Mouse (Mus musculus) kidney, adult 11 months (tissue): ENCODE data around the gene Pdha2.

Source experiments
- DNase-seq: peaks from one replicate; pipeline ENCODE4 v3.0.0; 2022

The Pdha2 gene

DNA sequence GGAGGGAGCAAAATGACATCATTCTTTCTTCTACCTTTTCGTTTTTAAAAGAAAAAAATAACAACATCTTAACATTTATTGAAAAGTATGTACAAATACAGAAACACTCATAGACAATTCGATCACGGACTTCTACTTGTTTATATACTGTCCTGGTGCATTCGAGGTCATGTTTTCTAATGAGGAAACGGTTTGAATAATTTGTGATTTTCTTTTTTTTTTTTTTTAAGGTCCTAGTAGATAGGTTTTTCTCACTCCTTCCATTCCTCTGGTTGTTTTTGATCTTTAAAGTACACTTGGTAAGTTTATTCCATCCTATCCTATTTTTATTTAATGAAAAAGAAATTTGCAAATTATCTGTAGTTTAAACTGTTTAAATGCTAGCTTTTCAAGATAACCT lies at the start of gene Pdha2:
Pdha2 (minus strand) TSS at position 101 of the 400 bp plus-strand sequence.
- no peak for DNase-seq

DNA sequence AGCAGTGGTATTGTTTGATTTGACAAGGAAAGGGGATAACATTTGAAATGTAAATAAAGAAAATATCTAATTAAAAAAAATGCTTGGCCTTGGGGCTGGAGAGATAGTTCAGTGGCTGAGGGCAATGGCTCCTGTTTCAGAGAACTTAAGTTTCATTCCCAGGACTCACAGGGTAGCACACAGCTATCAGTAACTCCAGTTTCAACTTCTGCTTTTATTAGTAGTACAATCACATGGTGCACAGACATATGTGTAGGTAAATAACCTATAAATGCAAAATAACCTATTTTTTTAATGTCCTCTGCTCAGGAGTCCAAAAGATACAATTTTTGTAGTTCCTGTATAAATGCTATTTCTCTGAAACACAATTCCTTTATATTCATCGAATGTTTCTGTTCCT lies 48.4 kb upstream of the Pdha2 start:
- DNase-seq: no peak

DNA sequence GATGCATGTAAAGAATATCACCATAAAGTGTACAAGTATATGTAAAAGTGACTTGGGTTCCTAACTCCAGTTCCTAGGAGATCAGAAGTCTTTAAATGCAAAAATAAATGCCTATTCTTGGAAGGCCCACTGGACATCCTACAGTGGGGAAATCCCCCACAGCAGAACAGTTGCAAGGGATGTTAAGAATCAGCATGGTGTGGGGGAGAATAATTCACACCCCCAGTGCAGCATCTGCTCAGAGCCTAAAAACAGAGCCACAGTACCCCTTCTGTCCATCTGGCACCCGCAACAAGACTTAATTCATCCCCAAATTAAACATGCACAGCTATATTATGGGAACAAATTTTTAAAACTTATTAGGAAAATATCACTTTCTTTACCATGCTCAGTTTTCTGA lies 39.3 kb upstream of the Pdha2 start:
- DNase-seq: no peak

DNA sequence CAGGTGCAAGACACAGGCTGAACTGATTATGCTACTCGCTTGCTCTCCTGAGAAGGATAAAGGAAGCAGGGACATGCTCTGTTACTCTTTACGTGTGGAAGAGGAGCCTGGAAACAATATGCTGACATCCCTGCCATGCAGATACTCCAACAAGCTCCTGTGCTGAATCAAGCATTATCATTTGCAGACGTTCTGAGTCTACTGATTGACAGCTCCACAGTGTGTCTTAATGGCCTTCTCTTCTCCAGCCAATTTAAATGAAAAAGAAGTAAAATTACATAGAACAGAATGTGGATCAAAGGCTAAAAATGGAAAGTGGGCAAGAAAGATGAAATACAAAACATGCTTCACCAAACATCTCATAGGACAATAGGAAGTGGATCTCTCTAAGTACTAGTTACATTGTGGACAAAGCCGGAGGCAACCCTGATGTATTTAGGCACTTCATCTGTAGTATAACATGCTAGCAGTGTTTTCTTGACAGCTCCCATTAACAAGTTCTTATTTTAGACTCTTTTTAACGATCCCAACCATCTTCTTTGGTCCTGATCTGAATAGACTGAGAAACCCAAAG lies 32.7 kb upstream of the Pdha2 start:
- DNase-seq: no peak

DNA sequence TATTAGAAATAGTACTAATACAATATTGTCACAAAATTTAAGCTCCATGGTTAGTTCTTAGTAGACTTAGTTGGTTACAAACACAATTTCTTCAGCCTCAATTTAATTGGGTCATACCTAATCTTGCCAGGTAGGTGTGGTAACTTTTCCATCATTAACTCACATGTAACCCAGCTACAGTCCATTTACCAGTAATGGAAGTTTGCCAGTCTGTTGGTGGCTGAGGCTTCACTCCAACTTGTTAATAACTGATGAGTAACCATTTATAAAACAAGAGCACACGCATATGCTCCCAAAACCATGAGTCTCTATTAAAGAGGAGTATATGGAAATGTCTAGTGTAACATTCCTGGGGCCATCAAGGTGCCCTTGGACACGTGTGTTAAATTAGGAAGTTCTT lies 25.9 kb upstream of the Pdha2 start:
- peak; percentile 1 for DNase-seq

DNA sequence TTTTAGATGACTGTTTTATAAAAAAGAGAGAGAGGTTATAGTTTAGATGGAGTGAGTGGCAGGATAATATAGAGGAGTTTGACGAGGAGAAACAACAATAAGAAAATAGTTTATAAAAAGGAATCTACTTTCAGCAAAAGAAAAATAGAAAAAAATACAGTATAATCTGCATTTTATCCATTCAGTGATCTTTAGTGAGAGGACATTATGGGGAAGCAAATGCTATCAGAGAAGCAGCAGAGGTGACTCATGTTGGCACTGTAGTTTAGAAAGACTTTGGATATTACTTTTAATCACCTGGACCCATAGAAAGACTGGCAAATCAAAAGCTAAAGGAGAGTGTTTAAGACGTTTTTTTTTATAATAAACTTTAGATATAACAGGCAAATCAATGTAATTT lies 17.0 kb upstream of the Pdha2 start:
- no peak for DNase-seq

DNA sequence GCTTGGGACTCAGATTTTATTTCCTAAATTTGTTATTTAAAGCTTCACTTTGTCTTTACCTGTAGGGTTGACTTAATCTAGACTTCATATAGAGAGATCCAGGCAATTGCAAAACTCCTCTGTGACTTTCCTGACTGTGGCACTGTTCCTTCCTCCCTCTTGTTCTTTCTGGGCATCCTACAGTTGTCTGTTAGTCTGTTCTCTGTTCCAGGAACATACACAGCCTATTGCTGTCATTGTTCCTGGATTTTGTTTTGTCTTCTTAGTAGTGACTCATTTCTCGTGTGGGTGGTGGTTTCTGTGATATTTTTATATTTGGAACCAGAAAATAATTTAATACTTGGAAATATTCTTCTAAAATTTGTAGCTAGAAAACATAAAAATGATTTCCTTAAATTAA lies 10.2 kb upstream of the Pdha2 start:
- DNase-seq: no peak

DNA sequence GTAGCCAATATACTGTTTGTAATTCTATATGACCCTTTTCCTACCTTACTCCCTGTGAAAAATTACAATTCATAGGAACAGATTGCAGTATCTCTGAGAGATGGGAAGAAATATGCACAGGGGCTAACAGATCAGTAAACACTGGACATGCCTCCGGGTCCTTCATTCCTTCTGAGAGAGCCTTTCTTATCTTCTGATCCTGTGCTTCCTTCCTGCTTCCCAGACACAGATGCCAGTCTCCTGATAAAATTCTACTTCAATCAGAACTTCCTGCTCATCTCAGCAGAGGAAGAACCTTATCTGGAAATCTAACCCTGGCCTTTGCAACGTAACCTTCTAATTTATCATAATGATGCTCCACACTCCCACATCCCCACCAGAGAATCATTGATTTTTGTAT lies 6.4 kb upstream of the Pdha2 start:
- no peak for DNase-seq

DNA sequence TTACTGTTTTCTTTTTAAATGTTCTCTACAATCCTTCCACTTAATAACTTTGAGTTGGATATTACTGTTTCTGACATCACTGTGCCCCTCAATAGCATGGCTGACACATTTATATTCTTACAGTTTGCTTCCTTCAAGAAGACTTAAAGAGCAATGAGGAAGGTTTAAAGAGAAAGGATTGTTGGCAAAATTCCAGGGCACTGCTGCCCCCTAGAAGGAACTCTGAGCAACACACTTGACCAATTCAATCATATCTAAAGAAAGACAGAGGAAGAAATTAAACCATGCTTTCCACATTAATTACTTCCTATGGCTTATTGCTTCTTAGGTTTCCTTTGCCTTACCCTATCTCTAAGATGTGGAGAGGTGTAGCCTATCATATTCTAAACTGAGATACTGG lies 4.8 kb upstream of the Pdha2 start:
- DNase-seq: no peak

DNA sequence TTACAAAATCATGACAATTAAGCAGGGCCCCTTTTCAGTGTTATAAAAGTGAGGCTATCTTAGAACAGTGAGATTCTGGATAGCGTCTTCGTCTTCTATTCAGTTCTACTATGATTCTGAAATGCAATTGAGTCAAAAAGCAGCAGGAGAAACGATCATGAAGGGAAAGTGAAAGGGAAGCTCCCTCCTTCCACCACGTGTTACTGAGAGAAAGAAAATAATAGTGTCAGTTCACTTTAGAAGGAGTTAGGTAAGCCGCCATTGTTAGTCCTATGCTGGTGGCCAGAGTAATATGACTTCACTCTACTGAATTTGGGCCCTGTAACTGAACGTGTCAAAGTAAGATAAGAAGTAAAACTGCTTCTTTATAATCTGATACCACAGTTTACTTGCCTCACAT lies 4.1 kb upstream of the Pdha2 start:
- no peak for DNase-seq

DNA sequence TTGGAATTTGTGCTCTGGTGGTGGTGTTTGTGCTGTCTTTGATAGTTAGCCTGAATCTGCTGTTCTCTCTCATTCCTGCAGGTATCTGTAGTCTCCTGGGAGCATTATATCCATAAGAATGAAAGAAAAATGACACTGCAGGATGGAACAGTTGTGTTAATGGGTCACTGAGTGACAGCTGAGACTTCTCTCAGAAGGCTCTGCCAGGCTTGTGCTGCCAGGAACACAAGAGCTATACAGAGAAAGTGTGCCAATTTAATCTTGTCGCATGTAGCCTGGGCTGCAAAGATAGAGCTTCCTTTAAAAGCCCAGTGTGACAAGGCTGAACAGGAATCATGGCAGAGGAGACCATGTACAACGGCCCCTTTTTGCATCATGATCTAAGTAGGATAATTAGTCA lies 2.6 kb upstream of the Pdha2 start:
- DNase-seq: no peak

DNA sequence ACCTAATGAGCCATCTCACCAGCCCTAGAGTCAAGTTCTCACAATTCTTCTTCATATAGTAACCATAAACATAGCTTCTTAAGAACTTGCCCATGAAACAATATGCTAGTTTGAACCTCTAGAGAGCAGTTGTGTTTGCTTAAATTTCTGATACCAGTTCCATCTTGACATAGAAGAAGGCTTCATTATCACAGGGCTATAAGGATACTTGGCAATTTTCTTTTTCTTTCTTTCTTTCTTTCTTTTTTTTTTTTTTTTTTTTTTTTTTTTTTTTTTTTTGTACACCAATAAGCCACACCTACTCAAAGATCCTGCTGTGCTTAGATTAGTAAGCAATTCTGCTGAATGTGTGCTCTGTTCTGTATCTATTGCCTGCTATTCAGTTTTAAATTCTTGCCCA lies 2.0 kb upstream of the Pdha2 start:
- DNase-seq: no peak

DNA sequence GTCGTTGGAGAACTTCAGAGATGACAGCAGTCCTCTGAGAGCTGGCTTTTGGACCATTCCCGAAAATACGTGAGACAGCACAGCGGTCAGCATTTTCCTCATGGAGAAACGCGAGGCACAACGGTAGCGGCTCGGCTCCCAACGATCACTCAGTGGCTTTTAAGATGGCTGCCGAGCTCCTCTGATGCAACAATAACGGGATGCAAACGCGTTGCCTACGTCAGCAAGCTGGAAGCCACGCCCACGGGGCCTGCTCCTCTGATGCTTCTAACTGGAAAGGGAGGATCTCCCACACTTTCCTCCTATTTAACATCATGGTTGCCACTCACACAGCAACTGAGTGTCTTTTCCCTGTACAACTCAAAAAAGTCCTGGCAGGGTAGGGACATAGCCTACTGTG lies 511 bp downstream of the Pdha2 start:
- no peak for DNase-seq

DNA sequence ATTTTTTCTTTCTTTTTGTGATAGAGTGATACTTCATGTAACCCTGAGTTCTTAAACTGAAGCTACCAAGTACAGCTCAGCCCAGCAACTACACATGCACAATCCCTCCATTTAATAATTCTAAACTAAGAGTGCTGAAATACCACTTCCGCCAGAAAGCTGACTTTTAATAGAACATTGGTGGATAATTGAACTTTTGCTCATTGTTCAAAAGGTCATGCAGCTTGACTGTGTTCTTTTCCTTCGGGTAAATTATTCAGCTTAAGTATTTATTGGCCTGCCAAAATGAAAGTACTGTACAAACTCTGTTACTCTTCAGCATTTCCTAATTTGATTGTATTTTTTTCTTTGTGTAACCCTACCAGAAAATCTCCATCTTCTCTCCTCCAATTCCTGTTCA lies 10.4 kb downstream of the Pdha2 start:
- DNase-seq: no peak

DNA sequence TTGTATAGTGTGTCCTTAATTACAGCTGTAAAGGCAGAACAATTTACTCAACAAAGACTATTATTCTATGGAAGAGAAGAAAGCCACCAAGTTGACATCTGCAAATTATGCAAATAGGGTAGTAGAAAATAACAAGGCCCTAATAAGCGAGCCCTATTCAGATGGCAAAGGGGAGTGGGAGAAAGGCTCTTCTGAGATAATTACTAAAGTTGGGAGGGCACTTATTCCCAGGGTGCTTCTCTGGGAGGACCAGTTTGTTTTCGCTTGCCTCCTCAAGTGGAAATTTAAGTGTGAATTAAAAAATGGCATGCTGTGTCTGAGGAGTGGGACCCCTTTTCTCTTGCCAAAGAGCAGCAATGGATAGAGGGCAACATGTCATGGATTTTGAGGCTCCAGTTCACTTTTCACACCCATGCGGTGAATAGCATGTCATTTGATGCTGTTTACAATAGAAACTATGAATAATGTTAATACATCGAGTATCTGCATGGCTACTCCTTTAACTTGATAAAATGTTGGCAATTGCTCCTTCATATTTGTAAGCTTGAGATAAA lies 14.8 kb downstream of the Pdha2 start:
- DNase-seq: no peak

DNA sequence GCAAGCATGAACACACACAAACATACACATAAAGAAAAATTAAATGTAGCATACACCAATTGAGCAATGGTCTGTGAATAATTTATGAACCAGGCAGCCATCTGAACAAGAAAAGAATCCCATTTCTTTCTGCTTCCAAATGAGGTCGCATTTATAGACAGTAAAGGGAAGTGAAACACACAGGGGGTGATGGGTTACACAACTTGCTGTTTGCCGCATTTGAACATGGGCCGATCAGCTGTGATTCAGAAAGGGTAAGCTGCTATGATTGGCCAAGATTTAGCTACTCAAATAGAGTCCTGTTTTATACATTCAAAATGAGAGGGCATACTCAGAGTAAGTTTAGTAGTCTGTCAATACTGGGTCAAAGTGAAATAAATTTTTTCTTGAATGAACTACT lies 20.5 kb downstream of the Pdha2 start:
- DNase-seq: no peak

DNA sequence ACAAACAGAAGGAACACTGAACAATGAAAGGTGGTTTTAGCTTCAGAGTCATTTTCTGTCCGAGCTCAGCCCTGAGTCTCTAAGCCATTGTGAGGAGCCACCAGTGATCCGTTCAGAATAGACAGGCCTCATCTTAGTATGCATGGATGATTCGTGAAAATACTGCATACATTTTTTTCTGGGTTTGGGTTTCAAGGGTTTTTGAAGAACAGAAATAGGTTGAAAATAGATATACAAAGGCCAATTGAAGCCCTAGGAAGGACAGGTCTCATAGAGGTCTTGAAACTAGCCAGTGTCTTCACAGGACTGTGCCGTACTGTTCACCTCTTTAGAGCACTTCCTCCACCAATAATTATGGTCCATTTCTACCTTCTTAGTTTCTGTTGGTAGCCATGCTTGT lies 21.7 kb downstream of the Pdha2 start:
- DNase-seq: no peak

DNA sequence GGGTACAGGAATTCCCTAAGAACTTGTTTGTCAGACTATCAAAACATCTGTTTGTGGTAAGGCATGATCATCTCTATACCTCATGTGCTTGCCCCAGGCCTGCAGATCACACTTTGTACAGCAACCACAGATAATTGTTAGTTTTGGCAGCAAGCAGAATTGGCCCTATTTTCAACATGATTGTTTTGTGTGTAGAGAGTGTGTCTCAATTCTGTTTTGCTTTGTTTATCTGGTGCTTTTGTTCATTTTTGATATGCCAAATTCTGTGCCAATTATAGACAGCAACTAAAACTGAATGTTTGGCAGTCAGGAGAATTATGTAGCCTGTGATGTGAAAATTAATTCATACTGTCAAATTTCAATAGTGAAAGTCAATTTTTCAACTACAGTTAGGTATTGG lies 51.2 kb downstream of the Pdha2 start:
- DNase-seq: no peak
